Mouse (Mus musculus) heart, embryonic 12.5 days (tissue): ENCODE measurements around the gene Selenos. TPM values are rescaled to one million over a fixed set of nuclear protein-coding genes. Genes with fewer than 3 reads are reported as not detected.
A peak's percentile ranks its signal among the peaks of the same experiment; 100 is the strongest.
"Not testable (repeated sequence)": the region's sequence is repeated elsewhere in the genome, so short reads cannot be mapped to it uniquely, and the experiment has no call there.

ENCODE experiments used
- ATAC-seq: fragments of 200-750 bp; cut with Nextera tagmentation; 2 replicates; pipeline ENCODE4 v1.8.0; 2017; ENCODE audit warnings: moderate TSS enrichment, moderate library complexity; ENCODE audit not compliant: insufficient number of reproducible peaks, low FRiP score
- H3K27ac ChIP-seq: fragments of 300-500 bp; sonication (generic); 2 replicates; pipeline ENCODE4 v1.5.1; 2016; ENCODE audit warnings: mild to moderate bottlenecking, moderate library complexity; ENCODE audit not compliant: poor library complexity, severe bottlenecking
- H3K27me3 ChIP-seq: fragments of 300-500 bp; sonication (generic); replicated peaks from 2 replicates; pipeline ENCODE4 v1.6.1; 2016; ENCODE audit warnings: mild to moderate bottlenecking, moderate library complexity
- H3K36me3 ChIP-seq: fragments of 300-500 bp; sonication (generic); 2 replicates; pipeline ENCODE4 v1.6.1; 2016; ENCODE audit warnings: mild to moderate bottlenecking, moderate library complexity
- H3K4me1 ChIP-seq: fragments of 300-500 bp; sonication (generic); replicated peaks from 2 replicates; pipeline ENCODE4 v1.6.1; 2016; ENCODE audit warnings: mild to moderate bottlenecking
- H3K4me2 ChIP-seq: fragments of 300-500 bp; sonication (generic); 2 replicates; pipeline ENCODE4 v1.6.1; 2016; ENCODE audit warnings: mild to moderate bottlenecking, moderate library complexity
- H3K4me3 ChIP-seq: fragments of 300-500 bp; sonication (generic); 2 replicates; pipeline ENCODE4 v1.5.1; 2016; ENCODE audit warnings: mild to moderate bottlenecking
- H3K9ac ChIP-seq: fragments of 300-500 bp; sonication (generic); 2 replicates; pipeline ENCODE4 v1.6.1; 2016; ENCODE audit warnings: mild to moderate bottlenecking, moderate library complexity
- H3K9me3 ChIP-seq: fragments of 300-500 bp; sonication (generic); replicated peaks from 2 replicates; pipeline ENCODE4 v1.6.1; 2016; ENCODE audit warnings: mild to moderate bottlenecking, moderate library complexity
- WGBS: fragments of 180-500 bp; shearing (Covaris S2); methylation state at CpG from one replicate; pipeline ENCODE4 v1.1.7; 2016; 5-methylcytosine and 5-hydroxymethylcytosine counted together
- polyA plus RNA-seq: library from polyadenylated mRNA; unstranded; fragments of >200 nt; fragmentation: Nextera tagmentation; extraction: Ambion mirVana; gene quantifications from 2 replicates; pipeline ENCODE4 v1.2.1, GENCODE M21; 2016

Selenos gene
- polyA plus RNA-seq, 1 experiment from 2014 or later: 70.7 TPM

- no peak overlapping the region for H3K4me2 ChIP-seq
- H3K4me3 ChIP-seq: no peak overlapping the region
- no peaks in the 10 kb centered on the region for H3K9me3 ChIP-seq
- no peaks in the 10 kb centered on the region for H3K36me3 ChIP-seq
- no peak overlapping the region for H3K9ac ChIP-seq
- H3K27ac ChIP-seq: no peak overlapping the region
- ATAC-seq: no peak
- no peaks in the 10 kb centered on the region for H3K4me1 ChIP-seq
- peaks cover 58% of the 10 kb centered on the region for H3K27me3 ChIP-seq
- 83% methylated on average over 12 of the region's 12 CpGs for WGBS
Observed at GRCm38 (mm10) chr7:66048446-66049230, 30.8 kb upstream of the Selenos start.

GRCm38 (mm10) chr7:66053946-66054483, 25.4 kb upstream of the Selenos start:
- Histone ChIP-seq H3K9me3 (no peaks in the 10 kb centered on the region), H3K27me3 (peaks cover 14% of the 10 kb centered on the region; the same call in 1 of the 2 replicates), H3K9ac (no peak overlapping the region), H3K4me1 (no peaks in the 10 kb centered on the region), H3K36me3 (no peaks in the 10 kb centered on the region), H3K4me3 (no peak overlapping the region), H3K27ac (no peak overlapping the region), H3K4me2 (no peak overlapping the region)
- ATAC-seq: no peak
- whole genome bisulfite sequencing: 75% methylated on average over 4 of the region's 4 CpGs

- ATAC-seq, H3K4me3 ChIP-seq: not testable (repeated sequence)
- WGBS: 15% methylated on average over 2 of the region's 2 CpGs
Observed at GRCm38 (mm10) chr7:66055356-66055755, 24.1 kb upstream of the Selenos start.

GRCm38 (mm10) chr7:66058703-66059102, 20.7 kb upstream of the Selenos start, which contains the start of gene Snrpa1:
Gene Snrpa1 (plus strand): TSS chr7:66059003.
- H3K9me3 ChIP-seq: no peaks in the 10 kb centered on the region
- no peak for ATAC-seq
- H3K4me3 ChIP-seq: peak within 1 kb of the TSS; percentile 76
- H3K9ac ChIP-seq: peak within 1 kb of the TSS; percentile 89
- H3K4me1 ChIP-seq: peaks cover 14% of the 10 kb centered on the region
- H3K4me2 ChIP-seq: peak within 1 kb of the TSS; percentile 95
- peaks cover 6% of the 10 kb centered on the region; the same call in 1 of the 2 replicates for H3K27me3 ChIP-seq
- no peak within 1 kb of the TSS for H3K27ac ChIP-seq
- peaks cover 11% of the 10 kb centered on the region for H3K36me3 ChIP-seq
- 53% methylated on average over 1 of the region's 1 CpGs for WGBS

More at GRCm38 (mm10) chr7:66055356-66055755, 24.1 kb upstream of the Selenos start:
- not testable (repeated sequence) for H3K4me2 ChIP-seq, H3K4me1 ChIP-seq, H3K36me3 ChIP-seq, H3K27ac ChIP-seq, H3K27me3 ChIP-seq, H3K9ac ChIP-seq, H3K9me3 ChIP-seq

GRCm38 (mm10) chr7:66060066-66060956, 19.1 kb upstream of the Selenos start:
- peak overlapping the region; percentile 95 for H3K4me2 ChIP-seq
- H3K9ac ChIP-seq: peak overlapping the region; percentile 89
- H3K36me3 ChIP-seq: peaks cover 21% of the 10 kb centered on the region
- peak overlapping the region; percentile 49 for H3K27ac ChIP-seq
- peaks cover 14% of the 10 kb centered on the region for H3K4me1 ChIP-seq
- no peaks in the 10 kb centered on the region for H3K9me3 ChIP-seq
- H3K4me3 ChIP-seq: peak overlapping the region; percentile 76
- H3K27me3 ChIP-seq: peaks cover 5% of the 10 kb centered on the region; the same call in 1 of the 2 replicates
- ATAC-seq: peak; percentile 95
- under 1% methylated on average over 58 of the region's 64 CpGs for WGBS

GRCm38 (mm10) chr7:66061057-66061456, 18.4 kb upstream of the Selenos start:
- peaks cover 5% of the 10 kb centered on the region; the same call in 1 of the 2 replicates for H3K27me3 ChIP-seq
- H3K36me3 ChIP-seq: peaks cover 26% of the 10 kb centered on the region
- 2% methylated on average over 14 of the region's 14 CpGs for WGBS
- ATAC-seq: no peak
- peak overlapping the region; percentile 89 for H3K9ac ChIP-seq
- peak overlapping the region; percentile 76 for H3K4me3 ChIP-seq
- peaks cover 14% of the 10 kb centered on the region for H3K4me1 ChIP-seq
- no peaks in the 10 kb centered on the region for H3K9me3 ChIP-seq
- peak overlapping the region; percentile 95 for H3K4me2 ChIP-seq
- no peak overlapping the region for H3K27ac ChIP-seq

- H3K27ac ChIP-seq: no peak overlapping the region
- 81% methylated on average over 2 of the region's 2 CpGs for WGBS
- no peak overlapping the region for H3K4me3 ChIP-seq
- H3K4me2 ChIP-seq: no peak overlapping the region
- H3K9me3 ChIP-seq: no peaks in the 10 kb centered on the region
- peaks cover 14% of the 10 kb centered on the region for H3K4me1 ChIP-seq
- no peaks in the 10 kb centered on the region for H3K27me3 ChIP-seq
- ATAC-seq: no peak
- no peak overlapping the region for H3K9ac ChIP-seq
- peaks cover 53% of the 10 kb centered on the region for H3K36me3 ChIP-seq
Observed at GRCm38 (mm10) chr7:66076411-66076810, 3.0 kb upstream of the Selenos start.

- peak overlapping the region; percentile 80 for H3K9ac ChIP-seq
- no peaks in the 10 kb centered on the region for H3K27me3 ChIP-seq
- ATAC-seq: no peak
- peak overlapping the region; percentile 85 for H3K4me2 ChIP-seq
- H3K36me3 ChIP-seq: peaks cover 51% of the 10 kb centered on the region
- 48% methylated on average over 5 of the region's 5 CpGs for WGBS
- H3K4me3 ChIP-seq: peak overlapping the region; percentile 70
- peaks cover 19% of the 10 kb centered on the region for H3K4me1 ChIP-seq
- no peaks in the 10 kb centered on the region for H3K9me3 ChIP-seq
- H3K27ac ChIP-seq: peak overlapping the region; percentile 71; the same call in 1 of the 2 replicates
Observed at GRCm38 (mm10) chr7:66080231-66080613, 773 bp downstream of the Selenos start.

- Histone ChIP-seq H3K4me3 (no peak overlapping the region), H3K27ac (no peak overlapping the region), H3K4me1 (peaks cover 16% of the 10 kb centered on the region), H3K27me3 (no peaks in the 10 kb centered on the region), H3K36me3 (peaks cover 74% of the 10 kb centered on the region), H3K4me2 (no peak overlapping the region), H3K9ac (no peak overlapping the region), H3K9me3 (no peaks in the 10 kb centered on the region)
- no peak for ATAC-seq
- WGBS: 88% methylated on average over 6 of the region's 6 CpGs
Observed at GRCm38 (mm10) chr7:66083757-66084156, 4.3 kb downstream of the Selenos start.

- no peak overlapping the region for H3K4me2 ChIP-seq
- H3K27me3 ChIP-seq: no peaks in the 10 kb centered on the region
- no peak overlapping the region for H3K27ac ChIP-seq
- H3K9ac ChIP-seq: no peak overlapping the region
- WGBS: 83% methylated on average over 7 of the region's 7 CpGs
- H3K4me3 ChIP-seq: no peak overlapping the region
- no peaks in the 10 kb centered on the region for H3K9me3 ChIP-seq
- H3K36me3 ChIP-seq: peaks cover 80% of the 10 kb centered on the region
- H3K4me1 ChIP-seq: peaks cover 16% of the 10 kb centered on the region
- no peak for ATAC-seq
Observed at GRCm38 (mm10) chr7:66084546-66084945, 5.1 kb downstream of the Selenos start.

GRCm38 (mm10) chr7:66087652-66088051, 8.2 kb downstream of the Selenos start:
- H3K4me1 ChIP-seq: no peaks in the 10 kb centered on the region
- H3K4me2 ChIP-seq: no peak overlapping the region
- peaks cover 91% of the 10 kb centered on the region for H3K36me3 ChIP-seq
- no peaks in the 10 kb centered on the region for H3K9me3 ChIP-seq
- H3K27ac ChIP-seq: no peak overlapping the region
- 81% methylated on average over 4 of the region's 4 CpGs for WGBS
- H3K27me3 ChIP-seq: no peaks in the 10 kb centered on the region
- no peak overlapping the region for H3K9ac ChIP-seq
- no peak for ATAC-seq
- no peak overlapping the region for H3K4me3 ChIP-seq
